Mouse (Mus musculus) E14TG2a.4 (cell line): ENCODE measurements at regions not wholly inside any gene's neighbourhood (a gene's known extent, or its start where the extent isn't known, plus 50 kb on each side); places are given as distances from the start of the nearest gene placed in this dataset.
"Not testable (repeated sequence)": the region's sequence is repeated elsewhere in the genome, so short reads cannot be mapped to it uniquely, and the experiment has no call there.

Experiments used
- H3K27me3 ChIP-seq: 2 replicates; pipeline ENCODE4 v1.6.1; 2014; ENCODE audit warnings: low read length, control low read depth; ENCODE audit not compliant: insufficient read depth
- H3K36me3 ChIP-seq: 2 replicates; pipeline ENCODE4 v1.6.1; 2014; ENCODE audit warnings: low read length, control low read depth; ENCODE audit not compliant: insufficient read depth
- H3K4me1 ChIP-seq: replicated peaks from 2 replicates; pipeline ENCODE4 v1.6.1; 2014; ENCODE audit warnings: low read depth, low read length, control low read depth
- H3K4me3 ChIP-seq: replicated peaks from 2 replicates; pipeline ENCODE4 v1.5.1; 2014; ENCODE audit warnings: mild to moderate bottlenecking, low read length
- H3K9me3 ChIP-seq: 2 replicates; pipeline ENCODE4 v1.6.1; 2014; ENCODE audit warnings: low read length, control low read depth
- CTCF ChIP-seq: conservative IDR thresholded peaks from 2 replicates; pipeline ENCODE4 v1.5.1; 2014; ENCODE audit warnings: low read length
- NANOG ChIP-seq: IDR thresholded peaks from 2 replicates; pipeline ENCODE4 v1.6.1; 2014; ENCODE audit warnings: borderline replicate concordance, low read length, mixed read lengths
- POU5F1 ChIP-seq: IDR thresholded peaks from 2 replicates; pipeline ENCODE4 v1.6.1; 2014; ENCODE audit warnings: low read length, borderline replicate concordance

DNA sequence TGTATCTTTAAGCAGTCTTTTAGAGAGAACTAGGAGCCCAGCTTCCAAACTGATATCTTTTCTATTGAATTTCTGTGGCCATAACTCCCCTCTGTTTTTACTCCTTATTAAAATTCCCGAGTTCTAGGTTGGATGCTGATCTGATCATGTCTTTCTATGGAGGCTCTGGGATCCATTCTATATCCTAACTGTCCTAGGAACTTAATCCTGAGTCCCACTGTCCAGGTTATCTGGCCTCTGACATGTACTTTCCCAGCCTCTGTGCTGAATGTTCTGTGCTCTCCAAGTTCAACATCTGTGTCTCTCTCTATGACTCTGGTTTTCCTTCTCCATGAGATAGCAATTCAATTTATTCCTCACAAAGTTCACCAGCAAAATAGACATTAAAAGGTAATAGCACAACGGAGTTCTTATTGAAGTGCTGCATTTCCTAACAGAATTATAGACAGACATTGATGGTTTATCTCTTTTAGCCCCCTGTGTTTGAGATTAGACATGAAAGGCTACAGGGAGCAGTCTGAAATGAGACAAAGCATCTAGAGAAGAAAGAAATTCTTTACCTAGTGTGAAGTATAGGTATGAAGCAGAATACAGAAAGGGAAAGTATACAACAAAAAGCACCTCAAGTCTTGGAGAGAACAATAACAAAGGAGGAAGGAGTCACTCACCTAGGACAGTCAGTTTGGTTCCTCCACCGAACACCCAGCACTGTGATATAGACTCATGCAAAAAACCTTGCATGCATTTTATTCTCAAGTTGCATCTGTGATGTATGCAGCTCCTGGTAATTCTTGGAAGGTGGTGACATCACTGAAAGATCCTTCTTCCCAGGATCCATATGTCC lies 185.9 kb downstream of the Hira start:
- no peaks in the 10 kb centered on the region; the same call in 1 of the 2 replicates for H3K4me1 ChIP-seq
- no peak for TF ChIP-seq NANOG
- TF ChIP-seq POU5F1 = no peak
- TF ChIP-seq CTCF = no peak
- H3K27me3 ChIP-seq = no peaks in the 10 kb centered on the region
- peaks cover 7% of the 10 kb centered on the region for H3K9me3 ChIP-seq
- H3K36me3 ChIP-seq = peaks cover 3% of the 10 kb centered on the region; the same call in 1 of the 2 replicates
- no peak overlapping the region for H3K4me3 ChIP-seq

DNA sequence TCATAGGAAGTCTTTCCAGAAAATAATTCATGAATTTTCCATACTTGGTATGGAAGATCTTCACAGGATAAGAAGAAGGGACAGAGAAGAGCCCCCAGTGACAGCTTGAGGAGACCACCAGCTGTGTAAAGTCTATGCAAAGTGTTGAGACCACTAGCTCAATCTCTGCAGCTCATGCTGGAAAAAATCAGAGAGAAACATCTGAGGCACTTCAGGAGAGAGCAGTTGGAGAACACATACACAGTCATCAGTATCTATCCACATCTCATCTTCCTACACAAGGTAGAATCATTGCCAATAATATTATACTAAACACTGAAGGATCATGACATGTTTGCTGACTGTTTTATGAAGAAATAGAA lies 186.5 kb downstream of the Hira start:
- H3K9me3 ChIP-seq = peaks cover 12% of the 10 kb centered on the region
- peaks cover 3% of the 10 kb centered on the region; the same call in 1 of the 2 replicates for H3K36me3 ChIP-seq
- TF ChIP-seq CTCF (no peak), POU5F1 (no peak), NANOG (no peak)
- no peak overlapping the region for H3K4me3 ChIP-seq
- no peaks in the 10 kb centered on the region for H3K27me3 ChIP-seq
- no peaks in the 10 kb centered on the region; the same call in 1 of the 2 replicates for H3K4me1 ChIP-seq

DNA sequence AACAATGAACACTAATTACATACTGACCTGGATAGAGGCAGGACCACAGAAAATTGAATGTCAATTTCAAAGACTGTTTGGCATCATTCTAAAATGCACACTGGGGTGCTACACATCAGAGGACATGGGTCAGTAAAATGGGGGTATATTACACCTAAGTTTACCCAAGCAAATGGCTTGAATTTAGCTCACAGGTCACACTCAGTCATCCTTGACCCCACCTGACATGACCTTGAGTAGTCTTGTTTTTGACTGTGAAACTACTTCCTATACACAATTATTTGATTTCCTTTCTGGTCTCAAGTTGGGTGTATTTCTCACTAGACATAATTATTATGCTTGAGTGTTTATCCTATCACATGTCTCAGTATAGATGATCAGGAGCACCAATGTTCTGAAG lies 187.6 kb downstream of the Hira start:
- TF ChIP-seq CTCF = no peak
- no peak for TF ChIP-seq NANOG
- no peak for TF ChIP-seq POU5F1
- H3K4me3 ChIP-seq = no peak overlapping the region
- H3K36me3 ChIP-seq = peaks cover 3% of the 10 kb centered on the region; the same call in 1 of the 2 replicates
- H3K9me3 ChIP-seq = peaks cover 22% of the 10 kb centered on the region
- H3K27me3 ChIP-seq = no peaks in the 10 kb centered on the region
- H3K4me1 ChIP-seq = no peaks in the 10 kb centered on the region; the same call in 1 of the 2 replicates

DNA sequence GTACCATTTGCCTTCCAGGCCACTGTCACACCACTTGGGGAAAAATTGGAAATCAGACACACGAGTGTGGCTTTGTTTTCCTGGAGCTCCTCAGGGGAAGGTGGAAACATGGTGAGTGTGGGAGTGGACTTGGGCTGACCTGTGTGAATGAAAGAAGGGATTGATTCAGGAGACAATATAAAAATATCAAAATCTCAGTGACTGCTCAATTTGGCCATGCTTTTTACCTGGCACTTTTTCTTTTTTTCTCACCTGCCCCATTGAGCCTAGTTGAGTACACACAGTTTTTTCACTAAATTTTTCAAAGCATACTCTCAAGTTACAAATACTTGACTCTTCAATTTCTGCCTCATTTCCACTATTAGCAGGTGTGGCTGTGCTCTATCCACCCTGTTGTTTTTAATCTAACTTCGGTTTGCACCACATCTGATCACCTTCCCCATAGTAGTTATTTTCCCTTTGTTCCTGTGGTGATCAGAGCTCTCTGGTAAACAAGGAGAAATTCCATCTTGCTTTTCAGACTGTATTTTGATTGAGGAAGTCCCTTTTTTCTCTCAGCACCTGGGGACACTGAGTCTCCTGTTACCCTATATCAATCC lies 188.8 kb downstream of the Hira start:
- Histone ChIP-seq H3K36me3 (peaks cover 3% of the 10 kb centered on the region; the same call in 1 of the 2 replicates), H3K4me3 (no peak overlapping the region), H3K4me1 (no peaks in the 10 kb centered on the region; the same call in 1 of the 2 replicates), H3K27me3 (no peaks in the 10 kb centered on the region), H3K9me3 (peaks cover 32% of the 10 kb centered on the region)
- TF ChIP-seq NANOG (no peak), CTCF (no peak), POU5F1 (no peak)

DNA sequence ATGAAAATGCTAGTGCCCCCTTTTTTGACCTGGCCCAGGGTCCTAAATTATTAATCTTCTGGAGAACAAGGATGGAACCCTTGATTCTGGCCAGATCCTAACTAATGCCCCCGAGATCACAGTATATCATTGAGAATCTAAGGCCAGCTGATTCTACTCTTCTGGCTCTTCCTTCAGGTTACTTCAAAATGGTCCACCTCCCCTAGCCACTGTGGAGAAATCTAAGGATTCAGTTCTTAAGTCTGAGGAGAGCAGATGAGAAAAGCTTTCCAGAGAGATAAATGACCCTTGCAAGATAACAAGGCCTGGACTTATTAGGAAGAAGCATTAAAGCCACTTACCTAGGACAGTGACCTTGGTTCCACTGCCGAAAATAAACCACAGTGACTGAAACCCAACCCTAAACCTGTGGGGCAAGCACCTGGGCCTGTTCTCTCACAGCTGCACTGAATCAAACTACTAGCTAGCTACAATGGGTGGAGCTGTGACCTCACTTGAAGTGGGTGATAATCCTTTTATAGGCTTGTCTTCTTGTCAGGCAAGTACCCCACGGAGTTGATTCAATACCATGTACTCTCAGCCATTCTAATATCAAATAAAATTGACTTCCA lies 190.0 kb downstream of the Hira start:
- peaks cover 36% of the 10 kb centered on the region for H3K9me3 ChIP-seq
- H3K27me3 ChIP-seq = no peaks in the 10 kb centered on the region
- no peaks in the 10 kb centered on the region; the same call in 1 of the 2 replicates for H3K4me1 ChIP-seq
- H3K4me3 ChIP-seq = no peak overlapping the region
- H3K36me3 ChIP-seq = peaks cover 3% of the 10 kb centered on the region; the same call in 1 of the 2 replicates
- TF ChIP-seq CTCF (no peak), NANOG (no peak)

DNA sequence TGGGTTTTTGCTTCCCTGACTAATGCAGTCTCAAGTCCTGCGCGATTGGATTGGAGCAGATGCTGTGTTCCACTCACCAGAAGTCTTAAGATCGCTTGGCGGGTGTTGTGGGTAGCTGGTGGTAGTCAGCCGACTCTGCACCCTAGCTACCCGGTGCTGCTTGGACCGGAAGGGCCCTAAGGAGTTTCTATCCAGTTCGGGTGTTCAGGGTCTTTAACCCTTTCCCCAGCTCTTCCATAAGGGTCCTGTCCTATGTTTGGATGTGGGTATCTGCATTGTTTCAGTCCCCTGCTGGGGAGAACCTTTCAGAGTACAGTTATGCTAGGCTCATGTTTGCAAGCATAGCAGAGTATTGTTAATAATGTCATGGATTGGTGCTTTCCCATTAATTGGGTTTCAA lies 206.7 kb downstream of the Hira start:
- not testable (repeated sequence) for H3K4me1 ChIP-seq, H3K27me3 ChIP-seq, H3K36me3 ChIP-seq, H3K9me3 ChIP-seq
- peak overlapping the region; percentile 76 for H3K4me3 ChIP-seq

DNA sequence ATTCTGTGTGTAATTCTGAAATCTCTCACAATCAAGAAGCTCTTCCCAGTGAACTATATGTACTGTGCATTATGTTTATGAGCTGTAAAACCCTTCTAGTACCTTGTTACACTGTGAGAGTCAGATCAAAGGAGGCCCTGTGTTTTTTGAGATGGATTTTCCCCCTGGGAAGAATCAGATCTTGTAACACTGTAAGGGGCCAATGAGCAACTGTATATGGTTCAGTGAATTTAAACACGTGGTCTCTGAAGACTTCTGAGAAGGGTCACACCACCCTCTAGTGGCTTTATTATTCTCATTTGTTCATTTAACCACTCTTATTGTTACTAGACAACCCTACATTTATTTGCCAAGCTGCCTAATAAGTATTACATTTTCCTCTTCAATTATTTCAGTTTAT lies 211.1 kb downstream of the Hira start:
- no peak overlapping the region for H3K4me3 ChIP-seq
- H3K27me3 ChIP-seq = no peaks in the 10 kb centered on the region
- 0 out of 2 replicates have a peak, but pooled peaks cover 4% of the 10 kb centered on the region for H3K4me1 ChIP-seq
- no peaks in the 10 kb centered on the region for H3K36me3 ChIP-seq
- TF ChIP-seq POU5F1 (no peak), CTCF (no peak; the same call in 1 of the 2 replicates), NANOG (no peak)
- H3K9me3 ChIP-seq = no peaks in the 10 kb centered on the region
